Mouse (Mus musculus): ENCODE measurements around the gene Naip1. TPM values are rescaled to one million over a fixed set of nuclear protein-coding genes. Genes with fewer than 3 reads are reported as not detected.
"Not testable (repeated sequence)": the region's sequence is repeated elsewhere in the genome, so short reads cannot be mapped to it uniquely, and the experiment has no call there.

Gene Naip1
- polyA plus RNA-seq, 1 experiment from 2014 or later: not detected

GRCm38 (mm10) chr13:100419958-100420357 lies 32.7 kb downstream of the Naip1 start:
- H3K4me1 ChIP-seq (replicated peaks; ENCODE audit: control insufficient read depth, insufficient read depth, low read length); H3K27me3 ChIP-seq (ENCODE audit: control insufficient read depth, insufficient read depth, low read length); DNase-seq (ENCODE audit: low spot score); H3K9ac ChIP-seq (ENCODE audit: low read length); ATAC-seq (replicated peaks; ENCODE audit: low FRiP score); H3K4me2 ChIP-seq (ENCODE audit: low read depth, low read length, severe bottlenecking); H3K36me3 ChIP-seq (ENCODE audit: control insufficient read depth, insufficient read depth, low read length); H3K27ac ChIP-seq (ENCODE audit: low read depth, low read length); H3K9me3 ChIP-seq (ENCODE audit: control insufficient read depth, low read length); H3K4me3 ChIP-seq (ENCODE audit: low read depth, low read length): not testable (repeated sequence)
- 83% methylated on average over 7 of the region's 7 CpGs for WGBS

- Histone ChIP-seq H3K4me1 (replicated peaks; ENCODE audit: control insufficient read depth, insufficient read depth, low read length) (no peaks in the 10 kb centered on the region), H3K9ac (ENCODE audit: low read length) (no peak overlapping the region), H3K27ac (ENCODE audit: low read depth, low read length) (no peak overlapping the region), H3K36me3 (ENCODE audit: control insufficient read depth, insufficient read depth, low read length) (no peaks in the 10 kb centered on the region), H3K9me3 (ENCODE audit: control insufficient read depth, low read length) (no peaks in the 10 kb centered on the region; the same call in 1 of the 2 replicates), H3K4me2 (ENCODE audit: low read depth, low read length, severe bottlenecking) (no peak overlapping the region), H3K4me3 (ENCODE audit: low read depth, low read length) (no peak overlapping the region), H3K27me3 (ENCODE audit: control insufficient read depth, insufficient read depth, low read length) (no peaks in the 10 kb centered on the region)
- DNase-seq (ENCODE audit: low spot score): no peak
- no peak for ATAC-seq (replicated peaks; ENCODE audit: low FRiP score)
- WGBS: 56% methylated on average over 1 of the region's 1 CpGs
These were observed 38.2 kb downstream of the Naip1 start for GRCm38 (mm10) chr13:100414428-100414827.

DNA sequence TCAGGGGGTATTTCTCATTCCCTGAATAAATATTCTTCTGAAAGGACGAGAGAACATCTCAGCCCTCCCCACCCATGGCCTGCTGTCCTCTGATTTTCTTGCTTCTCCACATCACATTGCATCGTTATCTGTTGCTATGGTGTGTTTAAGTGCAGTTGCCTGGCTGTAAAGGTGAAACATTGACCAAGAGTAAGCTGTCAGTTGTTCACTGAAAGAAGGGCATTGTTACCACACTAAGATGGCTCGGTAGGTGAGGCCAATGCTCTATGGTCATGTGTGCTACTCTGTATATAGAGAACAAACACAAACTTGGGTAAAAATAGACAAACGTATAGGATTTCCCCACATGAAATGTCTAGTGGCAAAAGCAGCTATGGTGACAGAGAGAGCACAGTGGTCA lies 42.8 kb downstream of the Naip1 start:
- DNase-seq (ENCODE audit: low spot score): no peak
- H3K27me3 ChIP-seq (ENCODE audit: control insufficient read depth, insufficient read depth, low read length): no peaks in the 10 kb centered on the region
- no peak overlapping the region for H3K4me3 ChIP-seq (ENCODE audit: low read depth, low read length)
- no peaks in the 10 kb centered on the region for H3K4me1 ChIP-seq (replicated peaks; ENCODE audit: control insufficient read depth, insufficient read depth, low read length)
- H3K9ac ChIP-seq (ENCODE audit: low read length): no peak overlapping the region
- ATAC-seq (replicated peaks; ENCODE audit: low FRiP score): no peak
- no peak overlapping the region for H3K4me2 ChIP-seq (ENCODE audit: low read depth, low read length, severe bottlenecking)
- H3K36me3 ChIP-seq (ENCODE audit: control insufficient read depth, insufficient read depth, low read length): no peaks in the 10 kb centered on the region
- H3K9me3 ChIP-seq (ENCODE audit: control insufficient read depth, low read length): no peaks in the 10 kb centered on the region
- H3K27ac ChIP-seq (ENCODE audit: low read depth, low read length): no peak overlapping the region
- WGBS: 80% methylated on average over 4 of the region's 4 CpGs

DNA sequence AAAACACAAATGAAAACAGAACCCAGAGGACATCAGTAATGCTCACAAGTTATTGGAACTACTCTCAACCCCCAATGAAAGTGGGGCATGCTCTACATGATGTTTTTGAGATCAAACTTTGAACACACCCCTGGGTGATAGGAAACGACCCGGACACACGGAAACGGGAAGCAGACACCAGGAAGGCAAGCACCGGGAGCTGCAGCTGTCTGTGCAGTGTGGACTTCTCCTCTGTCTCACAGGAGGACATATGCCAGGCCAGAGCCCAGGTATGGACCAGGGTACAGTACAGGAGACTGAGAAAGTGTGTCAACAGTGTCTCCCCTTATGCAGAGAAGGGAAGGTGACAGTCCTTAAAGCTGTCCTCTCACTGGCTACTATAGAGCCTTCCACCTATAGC lies 43.5 kb downstream of the Naip1 start:
- no peak for DNase-seq (ENCODE audit: low spot score)
- Histone ChIP-seq H3K9me3 (ENCODE audit: control insufficient read depth, low read length) (no peaks in the 10 kb centered on the region), H3K36me3 (ENCODE audit: control insufficient read depth, insufficient read depth, low read length) (no peaks in the 10 kb centered on the region), H3K4me3 (ENCODE audit: low read depth, low read length) (no peak overlapping the region), H3K4me1 (replicated peaks; ENCODE audit: control insufficient read depth, insufficient read depth, low read length) (no peaks in the 10 kb centered on the region), H3K4me2 (ENCODE audit: low read depth, low read length, severe bottlenecking) (no peak overlapping the region), H3K27ac (ENCODE audit: low read depth, low read length) (no peak overlapping the region), H3K27me3 (ENCODE audit: control insufficient read depth, insufficient read depth, low read length) (no peaks in the 10 kb centered on the region), H3K9ac (ENCODE audit: low read length) (no peak overlapping the region)
- no peak for ATAC-seq (replicated peaks; ENCODE audit: low FRiP score)
- 96% methylated on average over 5 of the region's 5 CpGs for WGBS

DNA sequence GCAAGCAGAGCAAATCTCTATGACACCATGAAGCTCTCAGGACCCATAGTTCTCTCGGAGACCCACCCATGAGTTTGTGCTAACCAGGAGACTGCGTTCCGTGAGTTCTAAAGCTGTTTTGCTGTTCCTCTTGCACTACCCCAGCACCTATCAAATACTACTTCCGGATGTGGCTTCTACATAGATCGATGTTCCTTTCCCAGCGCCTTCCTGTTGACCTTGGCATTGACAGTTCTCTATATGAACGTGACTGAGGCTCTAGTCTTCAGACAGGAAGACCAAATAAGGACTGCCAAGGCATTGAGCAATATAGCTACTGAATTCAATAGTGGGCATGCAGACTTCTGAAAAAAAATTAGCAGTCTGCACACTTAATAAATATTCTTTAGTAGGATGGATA lies 44.4 kb downstream of the Naip1 start:
- Histone ChIP-seq H3K9me3 (ENCODE audit: control insufficient read depth, low read length) (no peaks in the 10 kb centered on the region), H3K9ac (ENCODE audit: low read length) (no peak overlapping the region), H3K27me3 (ENCODE audit: control insufficient read depth, insufficient read depth, low read length) (no peaks in the 10 kb centered on the region), H3K27ac (ENCODE audit: low read depth, low read length) (no peak overlapping the region), H3K4me2 (ENCODE audit: low read depth, low read length, severe bottlenecking) (no peak overlapping the region), H3K4me1 (replicated peaks; ENCODE audit: control insufficient read depth, insufficient read depth, low read length) (no peaks in the 10 kb centered on the region), H3K4me3 (ENCODE audit: low read depth, low read length) (no peak overlapping the region), H3K36me3 (ENCODE audit: control insufficient read depth, insufficient read depth, low read length) (no peaks in the 10 kb centered on the region)
- WGBS: 88% methylated on average over 7 of the region's 7 CpGs
- DNase-seq (ENCODE audit: low spot score): no peak
- no peak for ATAC-seq (replicated peaks; ENCODE audit: low FRiP score)

GRCm38 (mm10) chr13:100402930-100403637 lies 49.6 kb downstream of the Naip1 start:
- not testable (repeated sequence) for H3K9me3 ChIP-seq (ENCODE audit: control insufficient read depth, low read length); H3K4me3 ChIP-seq (ENCODE audit: low read depth, low read length); H3K4me1 ChIP-seq (replicated peaks; ENCODE audit: control insufficient read depth, insufficient read depth, low read length); H3K36me3 ChIP-seq (ENCODE audit: control insufficient read depth, insufficient read depth, low read length); DNase-seq (ENCODE audit: low spot score); ATAC-seq (replicated peaks; ENCODE audit: low FRiP score); H3K9ac ChIP-seq (ENCODE audit: low read length); H3K27ac ChIP-seq (ENCODE audit: low read depth, low read length); H3K4me2 ChIP-seq (ENCODE audit: low read depth, low read length, severe bottlenecking); H3K27me3 ChIP-seq (ENCODE audit: control insufficient read depth, insufficient read depth, low read length)
- 85% methylated on average over 7 of the region's 7 CpGs for WGBS

- DNase-seq (ENCODE audit: low spot score): peak; percentile 60
- H3K27ac ChIP-seq (ENCODE audit: low read depth, low read length); ATAC-seq (replicated peaks; ENCODE audit: low FRiP score); H3K9me3 ChIP-seq (ENCODE audit: control insufficient read depth, low read length); H3K4me1 ChIP-seq (replicated peaks; ENCODE audit: control insufficient read depth, insufficient read depth, low read length); H3K36me3 ChIP-seq (ENCODE audit: control insufficient read depth, insufficient read depth, low read length); H3K4me2 ChIP-seq (ENCODE audit: low read depth, low read length, severe bottlenecking); H3K9ac ChIP-seq (ENCODE audit: low read length); H3K27me3 ChIP-seq (ENCODE audit: control insufficient read depth, insufficient read depth, low read length); H3K4me3 ChIP-seq (ENCODE audit: low read depth, low read length): not testable (repeated sequence)
- 32% methylated on average over 5 of the region's 5 CpGs for WGBS
These were observed 61.6 kb downstream of the Naip1 start for GRCm38 (mm10) chr13:100391021-100391420.

DNA sequence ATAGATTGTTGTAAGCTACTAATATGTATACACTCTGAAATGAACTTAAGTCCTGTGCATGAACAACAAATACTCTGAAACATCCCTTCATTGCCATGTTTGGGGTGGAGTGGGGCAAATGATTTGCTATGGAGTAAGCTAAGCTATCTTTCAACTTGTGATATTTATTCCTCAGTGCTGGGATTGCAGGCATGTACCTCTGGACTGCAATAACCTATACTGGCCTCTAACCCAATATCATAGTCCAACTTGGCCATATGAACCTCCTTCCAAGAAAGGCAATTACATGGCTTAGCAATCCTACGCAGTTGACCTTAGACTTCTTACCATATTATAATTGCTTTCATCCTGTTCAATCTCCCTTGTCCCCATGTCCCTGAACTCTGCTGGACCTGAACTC lies 82.1 kb downstream of the Naip1 start:
- Histone ChIP-seq H3K4me2 (ENCODE audit: low read depth, low read length, severe bottlenecking) (no peak overlapping the region), H3K4me3 (ENCODE audit: low read depth, low read length) (no peak overlapping the region), H3K9me3 (ENCODE audit: control insufficient read depth, low read length) (no peaks in the 10 kb centered on the region), H3K36me3 (ENCODE audit: control insufficient read depth, insufficient read depth, low read length) (no peaks in the 10 kb centered on the region), H3K4me1 (replicated peaks; ENCODE audit: control insufficient read depth, insufficient read depth, low read length) (no peaks in the 10 kb centered on the region), H3K27me3 (ENCODE audit: control insufficient read depth, insufficient read depth, low read length) (no peaks in the 10 kb centered on the region), H3K9ac (ENCODE audit: low read length) (no peak overlapping the region), H3K27ac (ENCODE audit: low read depth, low read length) (no peak overlapping the region)
- 96% methylated on average over 1 of the region's 1 CpGs for WGBS
- DNase-seq (ENCODE audit: low spot score) (no peak), ATAC-seq (replicated peaks; ENCODE audit: low FRiP score) (no peak)

All from forebrain, embryonic 11.5 days (tissue).